Mouse (Mus musculus) ES-E14 (cell line): ENCODE measurements around the gene Senp2. TPM values are rescaled to one million over a fixed set of nuclear protein-coding genes. Genes with fewer than 3 reads are reported as not detected.

Experiments
- DNase-seq: peaks from one replicate; pipeline ENCODE4 v3.0.0-alpha.2; 2013; ENCODE audit warnings: low read depth, low spot score
- H3K27ac ChIP-seq: 2 replicates; pipeline ENCODE4 v1.5.1; 2012; ENCODE audit warnings: low read depth, mild to moderate bottlenecking, low read length, moderate library complexity, mixed read lengths; ENCODE audit not compliant: poor library complexity, insufficient read depth, severe bottlenecking
- H3K36me3 ChIP-seq: 2 replicates; pipeline ENCODE4 v1.6.1; 2012; ENCODE audit warnings: mild to moderate bottlenecking, low read length, moderate library complexity, mixed read lengths; ENCODE audit not compliant: control insufficient read depth, poor library complexity, insufficient read depth, severe bottlenecking
- H3K4me1 ChIP-seq, 2 experiments: fragments of 150-350 bp in 1 of 2; sonication (generic) in 1 of 2; 2 replicates each; pipeline ENCODE4 v1.6.1; 2012; ENCODE audit warnings: low read length in 2 of 2, mild to moderate bottlenecking in 1 of 2, mixed read lengths in 1 of 2; ENCODE audit not compliant: control insufficient read depth in 2 of 2, insufficient read depth in 2 of 2, poor library complexity in 1 of 2
- H3K4me3 ChIP-seq, 2 experiments: fragments of 150-350 bp in 1 of 2; sonication (generic) in 1 of 2; 2 replicates each; pipeline ENCODE4 v1.5.1; 2012; ENCODE audit warnings: low read length in 2 of 2, low read depth in 1 of 2, mild to moderate bottlenecking in 1 of 2, mixed read lengths in 1 of 2; ENCODE audit not compliant: insufficient read depth in 1 of 2, poor library complexity in 1 of 2, severe bottlenecking in 1 of 2
- H3K9ac ChIP-seq: 2 replicates; pipeline ENCODE4 v1.6.1; 2012; ENCODE audit warnings: low read depth, mild to moderate bottlenecking, low read length, mixed read lengths; ENCODE audit not compliant: poor library complexity, insufficient read depth, severe bottlenecking
- H3K9me3 ChIP-seq: fragments of 150-350 bp; sonication (generic); 2 replicates; pipeline ENCODE4 v1.6.1; 2012; ENCODE audit warnings: low read depth, mild to moderate bottlenecking, low read length; ENCODE audit not compliant: control insufficient read depth, insufficient read depth
- CHD2 ChIP-seq: IDR thresholded peaks from 2 replicates; pipeline ENCODE4 v1.6.1; 2014; ENCODE audit warnings: mild to moderate bottlenecking, low read depth, low read length, inconsistent platforms
- HCFC1 ChIP-seq: IDR thresholded peaks from 2 replicates; pipeline ENCODE4 v1.6.1; 2012; ENCODE audit warnings: low read length, inconsistent platforms, borderline replicate concordance; ENCODE audit not compliant: insufficient read depth
- MAFK ChIP-seq: IDR thresholded peaks from 2 replicates; pipeline ENCODE4 v1.6.1; 2014; ENCODE audit warnings: mild to moderate bottlenecking, low read depth, low read length, inconsistent platforms; ENCODE audit not compliant: insufficient read depth
- ZC3H11A ChIP-seq: IDR thresholded peaks from 2 replicates; pipeline ENCODE4 v1.6.1; 2012; ENCODE audit warnings: low read depth, mild to moderate bottlenecking, inconsistent platforms, low read length, borderline replicate concordance
- ZNF384 ChIP-seq: IDR thresholded peaks from 2 replicates; pipeline ENCODE4 v1.6.1; 2012; ENCODE audit warnings: low read depth, low read length, inconsistent platforms
- in situ Hi-C, 2 experiments: fragments of 600-800 bp; cut with MboI; formaldehyde crosslinking; loops; one replicate each; pipeline ENCODE4 v1.15.1; 2025; ENCODE audit warnings: low sequenced_read_pairs in 2 of 2, inconsistent platforms in 1 of 2; ENCODE audit not compliant: unreplicated experiment in 2 of 2
- total RNA-seq: library from RNA; depleted of rRNA; stranded (reverse); fragments of 300-350 nt; gene quantifications from 2 replicates; pipeline ENCODE4 v1.2.3, GENCODE M21; 2012; rRNA removed

The Senp2 gene
- total RNA-seq, 1 experiment, result 59.1 TPM

DNA sequence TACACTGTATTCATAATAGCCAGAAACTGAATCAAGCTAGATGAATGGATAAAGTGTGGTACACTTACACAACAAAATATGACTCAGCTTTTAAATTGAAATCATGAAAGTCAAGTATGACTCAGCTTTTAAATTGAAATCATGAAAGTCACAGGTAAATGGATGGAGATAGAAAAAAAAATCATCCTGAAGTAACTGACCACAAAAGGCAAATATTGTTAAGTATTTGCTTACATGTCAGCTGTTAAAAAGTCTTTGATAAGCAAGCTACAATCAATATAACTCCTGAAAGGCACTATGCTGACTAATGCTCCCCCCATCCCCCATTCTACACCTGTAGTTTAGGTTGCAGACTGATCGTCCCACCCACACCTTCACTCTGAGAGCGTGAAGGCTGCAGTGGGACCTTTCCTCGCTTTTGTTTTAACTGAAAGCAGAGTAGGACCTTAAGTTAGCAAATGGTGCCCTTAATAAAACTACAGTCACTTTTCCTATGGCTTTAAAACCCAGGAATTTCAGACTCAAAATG lies 82.0 kb downstream of the Senp2 start:
- Histone ChIP-seq H3K36me3 (0 out of 2 replicates have a peak, but pooled peaks cover 2% of the 10 kb centered on the region), H3K4me3 (no peak overlapping the region), H3K27ac (no peak overlapping the region), H3K4me1 (peaks cover 4 to 13% of the 10 kb centered on the region in 2 experiments; a peak in 2 of 4 replicates), H3K9ac (no peak overlapping the region), H3K9me3 (no peaks in the 10 kb centered on the region)
- no peak for TF ChIP-seq ZC3H11A
- peak; percentile 72 for TF ChIP-seq MAFK
- in situ Hi-C loops, result no loop called here
- DNase-seq, result no peak

DNA sequence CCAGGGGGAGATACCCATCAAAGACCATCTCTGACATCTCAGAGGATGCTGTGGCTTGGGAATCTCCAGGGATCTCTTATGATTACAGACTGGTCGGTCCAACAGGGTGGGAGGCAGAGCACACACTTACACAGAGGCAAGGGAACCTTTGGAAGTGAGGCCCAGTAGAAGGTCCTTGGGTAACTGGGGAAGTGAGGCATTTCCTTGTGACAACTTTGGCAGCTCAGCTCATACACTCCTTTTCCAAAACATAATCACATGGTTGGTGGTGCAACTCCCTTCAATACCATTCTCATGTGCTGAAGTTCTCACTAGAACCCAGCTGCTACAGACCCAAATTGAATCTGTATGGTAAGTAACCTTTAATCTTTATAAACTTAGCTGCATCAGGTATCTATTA lies 86.5 kb downstream of the Senp2 start:
- no peak overlapping the region for H3K9ac ChIP-seq
- peaks cover 5 to 19% of the 10 kb centered on the region in 2 experiments; a peak in 3 of 4 replicates for H3K4me1 ChIP-seq
- no peak for DNase-seq
- in situ Hi-C loops, result no loop called here
- no peaks in the 10 kb centered on the region for H3K36me3 ChIP-seq
- H3K27ac ChIP-seq, result no peak overlapping the region
- no peaks in the 10 kb centered on the region for H3K9me3 ChIP-seq
- TF ChIP-seq MAFK, result no peak
- H3K4me3 ChIP-seq, result no peak overlapping the region

DNA sequence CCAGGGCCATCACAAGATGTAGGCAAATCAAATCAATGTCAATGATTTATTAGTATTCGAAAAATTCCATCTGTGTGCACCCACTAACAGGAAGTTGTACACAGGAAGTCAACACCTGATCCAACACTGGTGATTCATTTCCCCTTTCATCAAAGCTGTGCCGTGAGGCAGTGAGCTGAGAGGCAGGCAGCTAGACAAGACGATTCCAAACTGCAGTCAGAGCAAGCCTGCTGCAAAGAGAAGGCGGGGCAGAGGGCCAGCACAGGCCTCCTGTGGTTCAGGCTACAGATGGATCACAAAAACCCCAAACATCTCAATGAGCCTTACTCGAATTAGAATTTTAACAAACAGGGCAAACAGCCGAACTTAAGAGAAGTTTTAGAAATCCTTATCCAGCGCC lies 88.4 kb downstream of the Senp2 start:
- TF ChIP-seq ZC3H11A, result no peak
- TF ChIP-seq CHD2, result no peak
- TF ChIP-seq HCFC1, result no peak
- TF ChIP-seq ZNF384, result no peak
- TF ChIP-seq MAFK, result no peak
- Histone ChIP-seq H3K4me3 (peak overlapping the region; percentile 1 to 8; a peak in 3 of 4 replicates), H3K36me3 (no peaks in the 10 kb centered on the region), H3K27ac (peak overlapping the region; percentile 59; the same call in 1 of the 2 replicates), H3K9me3 (no peaks in the 10 kb centered on the region), H3K4me1 (peaks cover 1 to 17% of the 10 kb centered on the region in 2 experiments; a peak in 2 of 4 replicates), H3K9ac (peak overlapping the region; percentile 23; the same call in 1 of the 2 replicates)
- in situ Hi-C loops, result no loop called here
- no peak for DNase-seq

Other genes starting within 250 kb of the Senp2 start
- 1.2 and 1.5 TPM in 2 replicates for gene Ehhadh, start 221.7 kb upstream of the Senp2 start, total RNA-seq
- 0.36 and 0.53 TPM in 2 replicates for gene Map3k13, start 215.1 kb upstream of the Senp2 start, total RNA-seq
- 26.9 and 28.8 TPM in 2 replicates for gene Tmem41a, start 61.9 kb upstream of the Senp2 start, total RNA-seq
- gene Liph, start 13.8 kb upstream of the Senp2 start, total RNA-seq, result 24.5 and 32.5 TPM in 2 replicates
- 24.3 and 25.6 TPM in 2 replicates for gene Igf2bp2, start 153.8 kb downstream of the Senp2 start, total RNA-seq